In the genomic region with DNA sequence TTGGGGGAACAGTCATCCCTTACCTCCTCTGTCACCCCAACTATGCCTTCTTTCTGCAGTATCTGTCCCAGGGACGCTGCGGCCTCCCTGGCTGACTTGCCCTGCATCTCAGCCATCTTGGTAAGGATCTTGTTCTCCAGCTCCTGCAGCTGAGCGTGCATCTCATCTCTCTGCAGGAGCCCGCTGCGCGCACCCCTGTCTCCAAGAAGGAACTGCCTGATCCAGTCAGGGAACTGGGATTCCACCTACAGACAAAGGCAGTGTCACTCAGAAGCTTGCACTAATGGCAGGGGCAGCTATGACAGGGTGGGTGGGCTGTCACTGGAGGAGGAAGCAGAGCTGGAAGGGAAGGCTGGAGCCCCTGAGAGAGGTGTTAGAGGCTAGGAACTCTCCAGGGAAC, we compare ENCODE assay signal across 20 mouse cellular contexts. TPM values are rescaled to one million over a fixed set of nuclear protein-coding genes. Genes with fewer than 3 reads are reported as not detected.
DNase-seq lines count a peak whose midpoint lies in the region; ATAC-seq and TF ChIP-seq lines count a peak whose summit lies in the region.
"Had no signal": no experiment of that assay in that cellular context is flagged by ENCODE, and none has a peak within 500 bp of the region (broad histone marks: within the 10 kb centered on the region; RNA-seq: fewer than 3 reads in every experiment).

No protein-coding gene starts in this region.

- H3K9me3 ChIP-seq in hindbrain, embryonic 10.5 days: no peaks in the 10 kb centered on the region
- no peaks in the 10 kb centered on the region for H3K9me3 ChIP-seq in hindbrain, embryonic 14.5 days (ENCODE audit: control insufficient read depth, low read length)
- no peaks in the 10 kb centered on the region for H3K9me3 ChIP-seq in midbrain, embryonic 15.5 days
- H3K9me3 ChIP-seq in midbrain, embryonic 16.5 days (replicated peaks; ENCODE audit: control insufficient read depth, low read length, poor library complexity, severe bottlenecking): no peaks in the 10 kb centered on the region
- no peaks in the 10 kb centered on the region for H3K9me3 ChIP-seq in hindbrain, embryonic 16.5 days (ENCODE audit: control insufficient read depth, low read length)
- no peaks in the 10 kb centered on the region for H3K9me3 ChIP-seq in intestine, postnatal 0 days (ENCODE audit: control insufficient read depth)
- H3K9me3 ChIP-seq: forebrain, embryonic 13.5 days; heart, embryonic 10.5 days; limb, embryonic 15.5 days; liver, embryonic 15.5 days had no signal

- H3K9ac ChIP-seq in hindbrain, embryonic 14.5 days: no peak overlapping the region
- no peak overlapping the region for H3K9ac ChIP-seq in midbrain, embryonic 15.5 days
- H3K9ac ChIP-seq in midbrain, embryonic 16.5 days (ENCODE audit: low read depth, low read length): no peak overlapping the region
- no peak overlapping the region for H3K9ac ChIP-seq in hindbrain, embryonic 16.5 days (ENCODE audit: low read depth, low read length)
- no peak overlapping the region for H3K9ac ChIP-seq in intestine, postnatal 0 days (ENCODE audit: low read depth, low read length)
- H3K9ac ChIP-seq: forebrain, embryonic 13.5 days; limb, embryonic 15.5 days; liver, embryonic 15.5 days had no signal

- H3K4me1 ChIP-seq in hindbrain, embryonic 10.5 days (replicated peaks): 0 out of 2 replicates have a peak, but pooled peaks cover 7% of the 10 kb centered on the region
- no peaks in the 10 kb centered on the region for H3K4me1 ChIP-seq in hindbrain, embryonic 14.5 days (replicated peaks; ENCODE audit: control insufficient read depth, insufficient read depth, low read length)
- H3K4me1 ChIP-seq in midbrain, embryonic 15.5 days: no peaks in the 10 kb centered on the region
- no peaks in the 10 kb centered on the region for H3K4me1 ChIP-seq in midbrain, embryonic 16.5 days (ENCODE audit: control insufficient read depth, insufficient read depth, low read length)
- no peaks in the 10 kb centered on the region for H3K4me1 ChIP-seq in hindbrain, embryonic 16.5 days (ENCODE audit: control insufficient read depth, insufficient read depth, low read depth, low read length)
- H3K4me1 ChIP-seq in intestine, postnatal 0 days (replicated peaks; ENCODE audit: control insufficient read depth, insufficient read depth, low read length): no peaks in the 10 kb centered on the region
- H3K4me1 ChIP-seq: forebrain, embryonic 13.5 days; limb, embryonic 15.5 days; liver, embryonic 15.5 days had no signal

- 85% methylated on average over 6 of the region's 6 CpGs for WGBS in hindbrain, embryonic 10.5 days
- WGBS in hindbrain, embryonic 14.5 days: 80% methylated on average over 6 of the region's 6 CpGs
- WGBS in midbrain, embryonic 15.5 days: 67% methylated on average over 6 of the region's 6 CpGs
- 75% methylated on average over 6 of the region's 6 CpGs for WGBS in midbrain, embryonic 16.5 days
- WGBS in hindbrain, embryonic 16.5 days: 83% methylated on average over 6 of the region's 6 CpGs
- WGBS in intestine, postnatal 0 days: 88% methylated on average over 6 of the region's 6 CpGs

- H3K4me3 ChIP-seq in hindbrain, embryonic 10.5 days: no peak overlapping the region
- H3K4me3 ChIP-seq in hindbrain, embryonic 14.5 days (replicated peaks; ENCODE audit: low read length): no peak overlapping the region
- H3K4me3 ChIP-seq in midbrain, embryonic 15.5 days: no peak overlapping the region
- H3K4me3 ChIP-seq in midbrain, embryonic 16.5 days (ENCODE audit: low read depth, low read length): no peak overlapping the region
- H3K4me3 ChIP-seq in hindbrain, embryonic 16.5 days (ENCODE audit: low read length): no peak overlapping the region
- no peak overlapping the region for H3K4me3 ChIP-seq in intestine, postnatal 0 days (ENCODE audit: low read depth, low read length)
- H3K4me3 ChIP-seq: forebrain, embryonic 13.5 days; heart, embryonic 10.5 days; limb, embryonic 15.5 days; liver, embryonic 15.5 days had no signal

- no peak for DNase-seq in hindbrain, embryonic 10.5 days (ENCODE audit: low spot score)
- DNase-seq in hindbrain, embryonic 14.5 days (ENCODE audit: low spot score): no peak
- DNase-seq in embryo, embryonic 10 days (ENCODE audit: low spot score): no peak
- DNase-seq: adrenal gland, adult 8-10 months; heart, postnatal 10 days; kidney, adult 2 months; kidney, postnatal 10 days; layer of hippocampus, adult 9-11 months; right cerebral cortex, postnatal 4 days had no signal

- no peak for TF ChIP-seq CTCF in intestine, postnatal 0 days (IDR thresholded peaks at IDR 0.05; ENCODE audit: low read depth)

- H3K27ac ChIP-seq in hindbrain, embryonic 10.5 days: peak overlapping the region; percentile 9; the same call in 1 of the 2 replicates
- no peak overlapping the region for H3K27ac ChIP-seq in hindbrain, embryonic 14.5 days
- H3K27ac ChIP-seq in midbrain, embryonic 15.5 days: 0 out of 2 replicates have a peak overlapping the region, but pooled peaks have one; percentile 5
- H3K27ac ChIP-seq in midbrain, embryonic 16.5 days (ENCODE audit: low read length): no peak overlapping the region
- H3K27ac ChIP-seq in hindbrain, embryonic 16.5 days (ENCODE audit: low read depth, low read length): peak overlapping the region; percentile 39; the same call in 1 of the 2 replicates
- no peak overlapping the region for H3K27ac ChIP-seq in intestine, postnatal 0 days (ENCODE audit: low read depth, low read length)
- H3K27ac ChIP-seq: forebrain, embryonic 13.5 days; heart, embryonic 10.5 days; limb, embryonic 15.5 days; liver, embryonic 15.5 days; macrophage; stomach, postnatal 0 days had no signal

- no peak for ATAC-seq in hindbrain, embryonic 14.5 days (ENCODE audit: low FRiP score)
- no peak for ATAC-seq in midbrain, embryonic 15.5 days (replicated peaks)
- no peak for ATAC-seq in midbrain, embryonic 16.5 days
- ATAC-seq in hindbrain, embryonic 16.5 days: no peak
- ATAC-seq in intestine, postnatal 0 days: no peak
- ATAC-seq: forebrain, embryonic 13.5 days had no signal

- no peaks in the 10 kb centered on the region for H3K27me3 ChIP-seq in hindbrain, embryonic 10.5 days (ENCODE audit: insufficient read depth, poor library complexity, severe bottlenecking)
- H3K27me3 ChIP-seq in hindbrain, embryonic 14.5 days (ENCODE audit: control insufficient read depth, insufficient read depth, low read length): no peaks in the 10 kb centered on the region
- no peaks in the 10 kb centered on the region for H3K27me3 ChIP-seq in midbrain, embryonic 15.5 days (replicated peaks)
- H3K27me3 ChIP-seq in midbrain, embryonic 16.5 days (ENCODE audit: control insufficient read depth, insufficient read depth, low read depth, low read length): no peaks in the 10 kb centered on the region
- H3K27me3 ChIP-seq in hindbrain, embryonic 16.5 days (replicated peaks; ENCODE audit: control insufficient read depth, insufficient read depth, low read length): no peaks in the 10 kb centered on the region
- no peaks in the 10 kb centered on the region for H3K27me3 ChIP-seq in intestine, postnatal 0 days (replicated peaks; ENCODE audit: control insufficient read depth, insufficient read depth, low read length)
- H3K27me3 ChIP-seq: forebrain, embryonic 13.5 days; limb, embryonic 15.5 days; liver, embryonic 15.5 days had no signal

- no peak overlapping the region for H3K4me2 ChIP-seq in hindbrain, embryonic 14.5 days (replicated peaks)
- H3K4me2 ChIP-seq in midbrain, embryonic 15.5 days: no peak overlapping the region
- H3K4me2 ChIP-seq in midbrain, embryonic 16.5 days (ENCODE audit: low read length): no peak overlapping the region
- no peak overlapping the region for H3K4me2 ChIP-seq in hindbrain, embryonic 16.5 days (ENCODE audit: low read length)
- H3K4me2 ChIP-seq in intestine, postnatal 0 days (replicated peaks; ENCODE audit: low read depth): no peak overlapping the region
- H3K4me2 ChIP-seq: forebrain, embryonic 13.5 days; limb, embryonic 15.5 days; liver, embryonic 15.5 days; midbrain, embryonic 11.5 days had no signal

- peaks cover 93% of the 10 kb centered on the region for H3K36me3 ChIP-seq in hindbrain, embryonic 10.5 days
- H3K36me3 ChIP-seq in hindbrain, embryonic 14.5 days (replicated peaks; ENCODE audit: control insufficient read depth, insufficient read depth): peaks cover 85% of the 10 kb centered on the region
- H3K36me3 ChIP-seq in midbrain, embryonic 15.5 days (replicated peaks): peaks cover 22% of the 10 kb centered on the region
- peaks cover 47% of the 10 kb centered on the region for H3K36me3 ChIP-seq in midbrain, embryonic 16.5 days (ENCODE audit: control insufficient read depth, insufficient read depth, low read length)
- H3K36me3 ChIP-seq in hindbrain, embryonic 16.5 days (ENCODE audit: control insufficient read depth, insufficient read depth, low read length): peaks cover 33% of the 10 kb centered on the region
- H3K36me3 ChIP-seq in intestine, postnatal 0 days (ENCODE audit: control insufficient read depth, insufficient read depth): peaks cover 53% of the 10 kb centered on the region

RNA-seq across cellular contexts. Expression of a gene that starts 14.5 kb away (rescaled TPM):
- polyA plus RNA-seq in hindbrain, embryonic 10.5 days (2016; fragmentation: Nextera tagmentation; extraction: Ambion mirVana): 2.0 and 5.0 TPM in 2 replicates
- 5.9 and 6.7 TPM in 2 replicates for polyA plus RNA-seq in hindbrain, embryonic 14.5 days (2014; fragmentation: Nextera tagmentation; extraction: Ambion mirVana)
- polyA plus RNA-seq in midbrain, embryonic 15.5 days (2015; fragmentation: Nextera tagmentation; extraction: Ambion mirVana): 7.6 and 9.3 TPM in 2 replicates
- 5.7 and 6.0 TPM in 2 replicates for polyA plus RNA-seq in midbrain, embryonic 16.5 days (2015; fragmentation: Nextera tagmentation; extraction: Ambion mirVana)
- polyA plus RNA-seq in hindbrain, embryonic 16.5 days (2015; fragmentation: Nextera tagmentation; extraction: Ambion mirVana): 4.6 and 4.7 TPM in 2 replicates
- polyA plus RNA-seq in intestine, postnatal 0 days (2015; fragmentation: Nextera tagmentation; extraction: Ambion mirVana): 1.1 and 1.2 TPM in 2 replicates

RNA-seq across cellular contexts. Expression of a gene that starts 37.2 kb away (rescaled TPM):
- polyA plus RNA-seq in hindbrain, embryonic 10.5 days (2016; fragmentation: Nextera tagmentation; extraction: Ambion mirVana): 44.7 and 44.8 TPM in 2 replicates
- polyA plus RNA-seq in hindbrain, embryonic 14.5 days (2014; fragmentation: Nextera tagmentation; extraction: Ambion mirVana): 43.1 and 43.4 TPM in 2 replicates
- polyA plus RNA-seq in midbrain, embryonic 15.5 days (2015; fragmentation: Nextera tagmentation; extraction: Ambion mirVana): 53.7 and 57.4 TPM in 2 replicates
- polyA plus RNA-seq in midbrain, embryonic 16.5 days (2015; fragmentation: Nextera tagmentation; extraction: Ambion mirVana): 51.4 and 53.6 TPM in 2 replicates
- polyA plus RNA-seq in hindbrain, embryonic 16.5 days (2015; fragmentation: Nextera tagmentation; extraction: Ambion mirVana): 46.0 and 51.5 TPM in 2 replicates
- 15.0 and 15.3 TPM in 2 replicates for polyA plus RNA-seq in intestine, postnatal 0 days (2015; fragmentation: Nextera tagmentation; extraction: Ambion mirVana)

RNA-seq across cellular contexts. Expression of a gene that starts 40.1 kb away (rescaled TPM):
- polyA plus RNA-seq in hindbrain, embryonic 10.5 days (2016; fragmentation: Nextera tagmentation; extraction: Ambion mirVana): 18.6 and 20.7 TPM in 2 replicates
- polyA plus RNA-seq in hindbrain, embryonic 14.5 days (2014; fragmentation: Nextera tagmentation; extraction: Ambion mirVana): 16.1 and 18.6 TPM in 2 replicates
- polyA plus RNA-seq in midbrain, embryonic 15.5 days (2015; fragmentation: Nextera tagmentation; extraction: Ambion mirVana): 22.8 and 24.0 TPM in 2 replicates
- polyA plus RNA-seq in midbrain, embryonic 16.5 days (2015; fragmentation: Nextera tagmentation; extraction: Ambion mirVana): 20.6 and 21.3 TPM in 2 replicates
- 19.1 and 21.5 TPM in 2 replicates for polyA plus RNA-seq in hindbrain, embryonic 16.5 days (2015; fragmentation: Nextera tagmentation; extraction: Ambion mirVana)
- 9.4 and 9.7 TPM in 2 replicates for polyA plus RNA-seq in intestine, postnatal 0 days (2015; fragmentation: Nextera tagmentation; extraction: Ambion mirVana)

RNA-seq across cellular contexts. Expression of a gene that starts 49.8 kb away (rescaled TPM):
- polyA plus RNA-seq in hindbrain, embryonic 10.5 days (2016; fragmentation: Nextera tagmentation; extraction: Ambion mirVana): 68.0 and 83.0 TPM in 2 replicates
- 64.6 and 67.8 TPM in 2 replicates for polyA plus RNA-seq in hindbrain, embryonic 14.5 days (2014; fragmentation: Nextera tagmentation; extraction: Ambion mirVana)
- 80.6 and 81.1 TPM in 2 replicates for polyA plus RNA-seq in midbrain, embryonic 15.5 days (2015; fragmentation: Nextera tagmentation; extraction: Ambion mirVana)
- 69.0 and 76.5 TPM in 2 replicates for polyA plus RNA-seq in midbrain, embryonic 16.5 days (2015; fragmentation: Nextera tagmentation; extraction: Ambion mirVana)
- polyA plus RNA-seq in hindbrain, embryonic 16.5 days (2015; fragmentation: Nextera tagmentation; extraction: Ambion mirVana): 61.8 and 64.9 TPM in 2 replicates
- polyA plus RNA-seq in intestine, postnatal 0 days (2015; fragmentation: Nextera tagmentation; extraction: Ambion mirVana): 19.5 and 20.1 TPM in 2 replicates

RNA-seq across cellular contexts. Expression of a gene that starts 57.2 kb away (rescaled TPM):
- polyA plus RNA-seq in hindbrain, embryonic 10.5 days (2016; fragmentation: Nextera tagmentation; extraction: Ambion mirVana): 280 and 301 TPM in 2 replicates
- polyA plus RNA-seq in hindbrain, embryonic 14.5 days (2014; fragmentation: Nextera tagmentation; extraction: Ambion mirVana): 241 and 244 TPM in 2 replicates
- 222 and 226 TPM in 2 replicates for polyA plus RNA-seq in midbrain, embryonic 15.5 days (2015; fragmentation: Nextera tagmentation; extraction: Ambion mirVana)
- 233 and 237 TPM in 2 replicates for polyA plus RNA-seq in midbrain, embryonic 16.5 days (2015; fragmentation: Nextera tagmentation; extraction: Ambion mirVana)
- polyA plus RNA-seq in hindbrain, embryonic 16.5 days (2015; fragmentation: Nextera tagmentation; extraction: Ambion mirVana): 220 and 251 TPM in 2 replicates
- polyA plus RNA-seq in intestine, postnatal 0 days (2015; fragmentation: Nextera tagmentation; extraction: Ambion mirVana): 207 and 211 TPM in 2 replicates

Comparison
In these comparisons a context has a peak if more than half of its experiments do, and no peak if none do; other contexts are left out.
1. H3K27ac ChIP-seq: peak in hindbrain, embryonic 10.5 days (single experiment), midbrain, embryonic 15.5 days (single experiment) and hindbrain, embryonic 16.5 days (single experiment); none in hindbrain, embryonic 14.5 days (single experiment), midbrain, embryonic 16.5 days (single experiment) and intestine, postnatal 0 days (single experiment).